Mouse (Mus musculus) v-Abl transformed pro-B cells (cell line): ENCODE measurements around the gene Cbwd1.

Experiments
- in situ Hi-C, 2 experiments: fragments of 400-800 bp; cut with MboI; formaldehyde crosslinking; loops; one replicate each; pipeline ENCODE4 v1.15.1; 2025; ENCODE audit not compliant: unreplicated experiment in 2 of 2

The Cbwd1 gene

GRCm38 (mm10) chr19:24898737-24899577 is 62.5 kb downstream of the Cbwd1 start:
- in situ Hi-C loops, result loop anchor here (25.0 kb wide), 2 partner anchors 737 to 1037 kb away; no protein-coding TSS in a partner anchor

GRCm38 (mm10) chr19:24897896-24898736 is 63.3 kb downstream of the Cbwd1 start:
- in situ Hi-C loops, result loop anchor here (25.0 kb wide), 2 partner anchors 736 to 1036 kb away; no protein-coding TSS in a partner anchor

GRCm38 (mm10) chr19:24897006-24897895 is 64.2 kb downstream of the Cbwd1 start:
- in situ Hi-C loops, result loop anchor here (25.0 kb wide), 2 partner anchors 735 to 1035 kb away; no protein-coding TSS in a partner anchor

- in situ Hi-C loops, result loop anchor here (25.0 kb wide), 2 partner anchors 734 to 1034 kb away; no protein-coding TSS in a partner anchor
Measured at GRCm38 (mm10) chr19:24896536-24896935, 64.9 kb downstream of the Cbwd1 start.

GRCm38 (mm10) chr19:24886888-24887287 is 74.5 kb downstream of the Cbwd1 start:
- in situ Hi-C loops, result loop anchor here (25.0 kb wide), 2 partner anchors 725 to 1025 kb away; no protein-coding TSS in a partner anchor

GRCm38 (mm10) chr19:24885504-24885903 is 75.9 kb downstream of the Cbwd1 start:
- in situ Hi-C loops, result loop anchor here (25.0 kb wide), 2 partner anchors 723 to 1023 kb away; no protein-coding TSS in a partner anchor

- in situ Hi-C loops, result loop anchor here (25.0 kb wide), 2 partner anchors 719 to 1019 kb away; no protein-coding TSS in a partner anchor
Measured at GRCm38 (mm10) chr19:24881237-24881636, 80.2 kb downstream of the Cbwd1 start.

- in situ Hi-C loops, result loop anchor here (25.0 kb wide), 2 partner anchors 713 to 1013 kb away; no protein-coding TSS in a partner anchor
Measured at GRCm38 (mm10) chr19:24875129-24875870, 86.1 kb downstream of the Cbwd1 start, which contains the start of gene Gm10053. Gene Gm10053, plus strand, starts transcription at chr19:24875686.

- in situ Hi-C loops, result loop anchor here (5.0 kb wide), 4 partner anchors 167 to 572 kb away; no protein-coding TSS in a partner anchor
Measured at GRCm38 (mm10) chr19:24873873-24874272, 87.5 kb downstream of the Cbwd1 start.

GRCm38 (mm10) chr19:24871037-24871635 is 90.3 kb downstream of the Cbwd1 start:
- in situ Hi-C loops, result loop anchor here (5.0 kb wide), 4 partner anchors 164 to 569 kb away; no protein-coding TSS in a partner anchor
